Mouse (Mus musculus) embryonic facial prominence, embryonic 14.5 days (tissue): ENCODE data around the gene Trmt13. TPM values are rescaled to one million over a fixed set of nuclear protein-coding genes. Genes with fewer than 3 reads are reported as not detected.

Experiments
- ATAC-seq: fragments of 200-750 bp; cut with Nextera tagmentation; 2 replicates; pipeline ENCODE4 v1.8.0; 2017; ENCODE audit warnings: low read depth, moderate number of reproducible peaks, moderate TSS enrichment
- DNase-seq: peaks from one replicate; pipeline ENCODE4 v3.0.0-alpha.2; 2015; ENCODE audit warnings: low spot score
- H3K27ac ChIP-seq: fragments of 300-500 bp; sonication (generic); replicated peaks from 2 replicates; pipeline ENCODE4 v1.5.1; 2014; ENCODE audit warnings: low read depth, mild to moderate bottlenecking, low read length, moderate library complexity
- H3K27me3 ChIP-seq: fragments of 300-500 bp; sonication (generic); replicated peaks from 2 replicates; pipeline ENCODE4 v1.6.1; 2014; ENCODE audit warnings: low read length; ENCODE audit not compliant: control insufficient read depth, insufficient read depth
- H3K36me3 ChIP-seq: fragments of 300-500 bp; sonication (generic); 2 replicates; pipeline ENCODE4 v1.6.1; 2014; ENCODE audit warnings: low read length, mixed read lengths; ENCODE audit not compliant: control insufficient read depth, insufficient read depth
- H3K4me1 ChIP-seq: fragments of 300-500 bp; sonication (generic); 2 replicates; pipeline ENCODE4 v1.6.1; 2014; ENCODE audit warnings: antibody characterized with exemption, low read length; ENCODE audit not compliant: control insufficient read depth, insufficient read depth
- H3K4me2 ChIP-seq: fragments of 300-500 bp; sonication (generic); 2 replicates; pipeline ENCODE4 v1.6.1; 2014; ENCODE audit warnings: low read depth, mild to moderate bottlenecking, low read length, moderate library complexity, mixed read lengths
- H3K4me3 ChIP-seq: fragments of 300-500 bp; sonication (generic); 2 replicates; pipeline ENCODE4 v1.5.1; 2014; ENCODE audit warnings: low read depth, mild to moderate bottlenecking, low read length
- H3K9ac ChIP-seq: fragments of 300-500 bp; sonication (generic); 2 replicates; pipeline ENCODE4 v1.6.1; 2014; ENCODE audit warnings: low read depth, mild to moderate bottlenecking, low read length, moderate library complexity, mixed read lengths
- H3K9me3 ChIP-seq: fragments of 300-500 bp; sonication (generic); 2 replicates; pipeline ENCODE4 v1.6.1; 2016; ENCODE audit warnings: low read length; ENCODE audit not compliant: control insufficient read depth
- WGBS: fragments of 180-500 bp; shearing (Covaris S2); extraction: QIAGEN DNeasy Blood & Tissue Kit; methylation state at CpG from one replicate; pipeline ENCODE4 v1.1.7; 2014; 5-methylcytosine and 5-hydroxymethylcytosine counted together
- polyA plus RNA-seq: library from polyadenylated mRNA; unstranded; fragments of >200 nt; fragmentation: Nextera tagmentation; extraction: Ambion mirVana; gene quantifications from 2 replicates; pipeline ENCODE4 v1.2.1, GENCODE M21; 2014

Trmt13 gene
- polyA plus RNA-seq, 1 experiment from 2014 or later: 17.5 TPM

DNA sequence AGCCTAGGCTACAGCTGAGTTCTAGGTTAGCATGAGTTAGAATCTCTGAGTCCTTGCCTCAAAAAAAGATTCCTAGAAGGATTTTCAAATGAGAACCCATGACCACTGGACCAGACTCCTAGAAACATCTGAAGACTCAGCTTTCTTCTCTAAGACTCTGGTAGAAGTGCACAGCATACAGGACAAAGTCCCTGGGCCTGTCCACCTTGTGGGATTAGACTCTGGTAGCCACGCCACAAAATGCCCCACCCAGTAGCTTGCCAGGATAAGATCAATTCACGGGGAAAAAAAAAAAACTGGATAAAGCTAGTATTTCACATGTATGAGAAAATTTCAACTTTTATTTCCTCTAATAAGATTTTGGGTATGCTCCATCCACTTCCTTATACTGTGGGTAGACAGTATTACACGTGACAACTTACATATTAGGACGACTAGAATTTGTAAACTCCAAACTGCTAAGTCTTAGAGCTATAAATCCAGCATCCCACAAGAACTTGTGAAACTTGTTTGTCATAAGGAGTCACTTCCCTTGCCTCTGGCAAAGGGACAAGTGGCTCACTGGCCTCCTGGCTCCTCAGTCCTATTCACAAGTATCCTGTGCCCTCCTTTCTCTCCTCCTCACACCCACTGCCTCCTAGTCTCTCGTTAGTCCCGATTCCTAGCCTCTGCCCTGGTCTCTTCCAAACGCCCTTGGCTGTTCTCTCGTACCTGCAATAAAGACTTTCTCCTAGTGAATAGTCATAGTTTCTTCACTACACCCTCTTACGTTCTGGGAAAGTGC lies 23.5 kb upstream of the Trmt13 start:
- H3K4me2 ChIP-seq: no peak overlapping the region
- H3K9me3 ChIP-seq: no peaks in the 10 kb centered on the region
- H3K36me3 ChIP-seq: peaks cover 97% of the 10 kb centered on the region
- H3K27me3 ChIP-seq: no peaks in the 10 kb centered on the region
- H3K4me3 ChIP-seq: no peak overlapping the region
- WGBS: 87% methylated on average over 9 of the region's 9 CpGs
- no peaks in the 10 kb centered on the region for H3K4me1 ChIP-seq
- no peak overlapping the region for H3K27ac ChIP-seq
- ATAC-seq (no peak), DNase-seq (no peak)
- H3K9ac ChIP-seq: no peak overlapping the region

DNA sequence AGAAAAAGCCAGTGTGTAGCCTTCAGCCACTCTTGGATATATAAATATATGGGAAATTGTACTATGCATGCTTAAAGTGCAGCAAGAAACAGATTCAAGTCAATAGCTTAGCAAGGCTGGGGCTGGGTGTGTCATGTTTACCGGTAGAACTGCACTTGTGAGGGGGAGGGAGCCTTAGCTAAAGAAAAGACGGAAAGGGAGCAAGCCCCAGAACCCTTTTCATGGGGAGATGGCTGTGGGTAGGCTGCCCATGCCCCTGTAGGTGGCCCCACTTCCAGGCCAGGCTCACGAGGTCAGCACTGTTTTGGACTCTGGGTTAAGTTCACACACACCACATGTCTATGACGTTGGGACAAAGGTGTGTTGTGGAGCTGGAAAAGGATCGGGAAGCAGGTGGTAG lies 21.4 kb upstream of the Trmt13 start:
- WGBS: 72% methylated on average over 5 of the region's 5 CpGs
- no peak overlapping the region for H3K4me3 ChIP-seq
- 0 out of 2 replicates have a peak, but pooled peaks have one; percentile 33 for ATAC-seq
- no peaks in the 10 kb centered on the region for H3K9me3 ChIP-seq
- no peaks in the 10 kb centered on the region for H3K27me3 ChIP-seq
- no peak for DNase-seq
- no peak overlapping the region for H3K27ac ChIP-seq
- H3K4me2 ChIP-seq: no peak overlapping the region
- peaks cover 93% of the 10 kb centered on the region for H3K36me3 ChIP-seq
- H3K9ac ChIP-seq: no peak overlapping the region
- no peaks in the 10 kb centered on the region for H3K4me1 ChIP-seq

DNA sequence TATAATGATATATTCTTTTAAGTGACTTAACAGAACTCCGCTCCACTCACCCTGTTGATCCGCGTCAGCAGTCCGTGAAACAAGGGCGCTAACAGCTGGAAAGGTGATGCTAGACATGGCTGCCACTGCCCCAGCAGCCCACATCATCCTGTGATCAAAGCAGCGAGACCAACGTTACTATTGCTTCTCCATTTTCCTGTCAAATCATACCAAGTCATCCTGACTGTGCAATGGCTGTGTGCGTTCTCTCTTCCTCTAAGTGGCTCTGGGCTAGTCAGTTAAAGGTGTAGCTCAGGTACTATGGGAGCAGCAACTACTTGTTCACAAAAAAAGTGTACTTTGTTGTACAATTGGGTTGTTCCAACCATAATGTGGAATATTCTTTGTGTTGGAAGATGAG lies 20.5 kb upstream of the Trmt13 start:
- no peak for ATAC-seq
- Histone ChIP-seq H3K27me3 (no peaks in the 10 kb centered on the region), H3K9ac (no peak overlapping the region), H3K4me3 (no peak overlapping the region), H3K27ac (no peak overlapping the region), H3K4me2 (no peak overlapping the region), H3K36me3 (peaks cover 91% of the 10 kb centered on the region), H3K4me1 (no peaks in the 10 kb centered on the region), H3K9me3 (no peaks in the 10 kb centered on the region)
- WGBS: 91% methylated on average over 8 of the region's 8 CpGs
- DNase-seq: no peak

- no peak for DNase-seq
- H3K4me1 ChIP-seq: no peaks in the 10 kb centered on the region
- H3K36me3 ChIP-seq: peaks cover 84% of the 10 kb centered on the region
- H3K4me2 ChIP-seq: no peak overlapping the region
- no peak for ATAC-seq
- H3K27ac ChIP-seq: no peak overlapping the region
- H3K9ac ChIP-seq: no peak overlapping the region
- H3K9me3 ChIP-seq: no peaks in the 10 kb centered on the region
- H3K27me3 ChIP-seq: no peaks in the 10 kb centered on the region
- H3K4me3 ChIP-seq: no peak overlapping the region
- WGBS: 92% methylated on average over 3 of the region's 3 CpGs
These were observed 19.7 kb upstream of the Trmt13 start for GRCm38 (mm10) chr3:116634091-116634490.

GRCm38 (mm10) chr3:116632971-116633370 lies 18.6 kb upstream of the Trmt13 start:
- 84% methylated on average over 3 of the region's 3 CpGs for WGBS
- Histone ChIP-seq H3K27ac (no peak overlapping the region), H3K36me3 (peaks cover 76% of the 10 kb centered on the region), H3K9ac (no peak overlapping the region), H3K27me3 (no peaks in the 10 kb centered on the region), H3K4me1 (no peaks in the 10 kb centered on the region), H3K4me2 (no peak overlapping the region), H3K4me3 (no peak overlapping the region), H3K9me3 (no peaks in the 10 kb centered on the region)
- no peak for ATAC-seq
- peak; percentile 8 for DNase-seq

DNA sequence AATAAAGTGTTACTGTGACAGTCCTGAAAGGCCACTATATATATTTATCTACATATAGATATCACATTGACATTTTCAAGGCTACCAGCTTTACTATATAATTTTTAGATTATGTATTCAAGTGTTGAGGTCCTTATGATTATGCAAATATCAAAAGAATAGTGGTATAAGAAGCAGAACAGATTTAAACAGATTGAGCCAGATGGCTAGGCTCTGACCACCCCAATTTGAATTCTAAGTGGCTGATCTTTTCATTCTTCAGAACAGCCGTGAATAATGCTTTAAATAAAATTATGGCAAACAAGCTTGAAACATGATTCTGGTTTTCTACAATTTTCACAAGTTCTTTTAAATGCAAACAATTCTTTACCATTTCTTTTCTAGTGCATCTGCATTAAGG lies 17.1 kb upstream of the Trmt13 start:
- peaks cover 74% of the 10 kb centered on the region for H3K36me3 ChIP-seq
- H3K4me2 ChIP-seq: no peak overlapping the region
- WGBS: 67% methylated on average over 1 of the region's 1 CpGs
- H3K4me1 ChIP-seq: no peaks in the 10 kb centered on the region
- no peak overlapping the region for H3K27ac ChIP-seq
- no peak overlapping the region for H3K9ac ChIP-seq
- H3K27me3 ChIP-seq: no peaks in the 10 kb centered on the region
- ATAC-seq: no peak
- no peak overlapping the region for H3K4me3 ChIP-seq
- DNase-seq: no peak
- H3K9me3 ChIP-seq: no peaks in the 10 kb centered on the region

DNA sequence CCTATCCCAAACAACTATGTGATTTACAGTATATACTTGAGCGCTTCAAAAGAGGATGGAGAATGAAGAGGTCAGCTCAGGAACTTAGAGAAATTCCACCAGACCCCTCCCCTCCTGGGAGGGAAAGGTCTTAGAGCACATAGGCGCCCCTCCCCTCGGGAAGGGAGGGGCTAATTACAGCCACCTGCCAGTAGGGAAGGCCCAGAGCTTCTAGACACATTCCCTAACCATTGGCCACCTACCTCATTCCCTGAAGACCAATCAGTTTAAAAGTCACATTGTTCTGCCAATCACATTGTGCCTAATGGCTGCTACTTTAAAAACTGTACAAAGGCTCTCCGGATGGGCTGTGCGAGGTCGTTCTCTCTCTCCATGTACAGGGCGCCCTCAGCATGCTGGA lies 8.3 kb upstream of the Trmt13 start:
- no peak for DNase-seq
- ATAC-seq: no peak
- 96% methylated on average over 7 of the region's 7 CpGs for WGBS
- H3K4me3 ChIP-seq: no peak overlapping the region
- H3K9ac ChIP-seq: no peak overlapping the region
- H3K27me3 ChIP-seq: no peaks in the 10 kb centered on the region
- H3K27ac ChIP-seq: no peak overlapping the region
- H3K9me3 ChIP-seq: no peaks in the 10 kb centered on the region
- H3K36me3 ChIP-seq: peaks cover 35% of the 10 kb centered on the region
- H3K4me2 ChIP-seq: no peak overlapping the region
- H3K4me1 ChIP-seq: no peaks in the 10 kb centered on the region

DNA sequence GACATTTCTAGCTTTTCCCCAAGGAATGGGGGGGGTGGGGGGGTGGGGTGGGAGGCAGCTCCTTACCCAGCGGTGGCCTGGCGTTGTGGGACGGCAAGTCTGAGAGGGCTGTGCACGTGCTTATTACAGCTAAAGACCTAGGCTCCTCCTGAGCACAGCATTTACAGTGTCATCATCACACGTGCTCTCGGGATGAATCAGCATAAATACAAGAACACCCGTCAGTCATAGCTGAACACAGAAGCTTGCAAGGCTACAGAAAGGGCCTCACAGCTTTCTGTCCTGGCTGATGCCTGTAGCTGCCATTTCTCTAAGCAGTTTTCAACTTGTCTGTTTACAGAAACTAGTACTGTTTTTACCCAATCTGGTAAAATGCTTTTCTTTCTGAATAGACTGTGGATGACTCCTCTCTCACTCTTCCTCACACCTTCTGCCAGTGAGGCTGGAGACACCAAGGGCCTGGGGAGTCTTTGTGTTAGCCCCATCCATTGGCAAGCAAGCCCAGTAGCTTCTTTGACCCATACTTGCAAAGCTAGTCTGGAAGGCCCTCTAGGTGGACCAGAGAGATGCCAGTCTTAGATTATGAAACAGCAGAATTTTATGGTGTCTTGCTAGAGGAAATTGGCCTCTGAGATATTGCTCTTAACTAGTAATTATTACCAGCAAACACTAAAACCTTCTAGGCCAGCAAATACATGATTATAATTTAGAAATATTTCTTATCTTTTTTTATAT lies 6.4 kb upstream of the Trmt13 start:
- Histone ChIP-seq H3K27me3 (no peaks in the 10 kb centered on the region), H3K9me3 (no peaks in the 10 kb centered on the region), H3K27ac (no peak overlapping the region), H3K4me2 (no peak overlapping the region), H3K4me1 (no peaks in the 10 kb centered on the region), H3K4me3 (no peak overlapping the region), H3K36me3 (peaks cover 34% of the 10 kb centered on the region), H3K9ac (no peak overlapping the region)
- ATAC-seq (no peak), DNase-seq (no peak)
- 91% methylated on average over 7 of the region's 7 CpGs for WGBS
